ENCODE assay signal across 25 mouse cellular contexts in the genomic region with DNA sequence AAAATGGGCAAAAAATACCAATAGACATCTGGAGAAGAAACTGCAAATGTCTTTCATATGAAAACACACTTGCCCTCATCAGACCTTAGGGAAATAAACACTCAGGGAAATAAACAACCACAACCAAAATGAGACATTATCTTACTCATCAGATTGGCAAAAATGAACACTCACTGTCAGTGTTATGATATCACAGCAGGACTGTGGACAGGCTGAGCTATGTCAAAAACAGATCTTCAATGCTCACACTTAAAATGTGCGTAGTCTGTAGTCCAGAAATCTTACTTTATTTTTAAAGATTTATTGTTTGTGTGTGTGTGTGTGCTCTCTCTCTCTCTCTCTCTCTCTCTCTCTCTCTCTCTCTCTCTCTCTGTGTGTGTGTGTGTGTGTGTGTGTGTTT. TPM values are rescaled to one million over a fixed set of nuclear protein-coding genes. Genes with fewer than 3 reads are reported as not detected.
"Had no signal": no experiment of that assay in that cellular context is flagged by ENCODE, and none has a peak within 500 bp of the region (broad histone marks: within the 10 kb centered on the region; RNA-seq: fewer than 3 reads in every experiment).

No protein-coding gene starts in this region.

- DNase-seq: gastrocnemius, adult 2 months; gastrocnemius, postnatal 10 days; gastrocnemius, postnatal 25 days; heart, adult 18-20 months; heart, postnatal 10 days; heart, postnatal 4 days; kidney, adult 18-20 months; kidney, adult 8-10 months; kidney, postnatal 10 days; kidney, postnatal 25 days; kidney, postnatal 4 days; liver had no signal

- H3K27ac ChIP-seq: gastrocnemius, adult 2 months; heart, embryonic 10.5 days; hindbrain, embryonic 10.5 days; hindbrain, embryonic 12.5 days; hindbrain, embryonic 14.5 days; intestine, embryonic 15.5 days; layer of hippocampus, adult 2 months; left cerebral cortex, adult 2 months; limb, embryonic 10.5 days; limb, embryonic 12.5 days had no signal

- H3K36me3 ChIP-seq: heart, embryonic 10.5 days; heart, embryonic 12.5 days; hindbrain, embryonic 10.5 days; hindbrain, embryonic 12.5 days; intestine, embryonic 15.5 days; limb, embryonic 10.5 days; limb, embryonic 12.5 days had no signal

- ATAC-seq: hindbrain, embryonic 16.5 days; inflammation-experienced regulatory T-cells, adult 6 months; intestine, embryonic 15.5 days; intestine, postnatal 0 days had no signal

- H3K9ac ChIP-seq: heart, embryonic 12.5 days; hindbrain, embryonic 12.5 days; hindbrain, embryonic 14.5 days; intestine, embryonic 15.5 days; limb, embryonic 12.5 days had no signal

- H3K4me2 ChIP-seq: heart, embryonic 12.5 days; hindbrain, embryonic 12.5 days; hindbrain, embryonic 14.5 days; intestine, embryonic 15.5 days; limb, embryonic 12.5 days had no signal

- H3K4me3 ChIP-seq: gastrocnemius, adult 2 months; heart, embryonic 10.5 days; heart, embryonic 12.5 days; hindbrain, embryonic 10.5 days; hindbrain, embryonic 12.5 days; intestine, embryonic 15.5 days; layer of hippocampus, adult 2 months; left cerebral cortex, adult 2 months; limb, embryonic 10.5 days; limb, embryonic 12.5 days had no signal

- H3K27me3 ChIP-seq: heart, embryonic 12.5 days; hindbrain, embryonic 12.5 days; intestine, embryonic 15.5 days; limb, embryonic 12.5 days had no signal

- H3K4me1 ChIP-seq: heart, embryonic 10.5 days; heart, embryonic 12.5 days; hindbrain, embryonic 10.5 days; hindbrain, embryonic 12.5 days; intestine, embryonic 15.5 days; limb, embryonic 10.5 days; limb, embryonic 12.5 days had no signal

- H3K9me3 ChIP-seq: heart, embryonic 10.5 days; heart, embryonic 12.5 days; hindbrain, embryonic 10.5 days; hindbrain, embryonic 12.5 days; intestine, embryonic 15.5 days; limb, embryonic 10.5 days; limb, embryonic 12.5 days had no signal

RNA-seq across cellular contexts. Expression of a gene that starts 51.2 kb away (rescaled TPM):
- polyA plus RNA-seq: hindbrain, embryonic 16.5 days; inflammation-experienced regulatory T-cells, adult 6 months had no signal
